Mouse (Mus musculus) spleen, adult 2 months (tissue): ENCODE measurements around the gene Casp3. TPM values are rescaled to one million over a fixed set of nuclear protein-coding genes. Genes with fewer than 3 reads are reported as not detected.

ENCODE experiments used
- DNase-seq, 2 experiments: peaks; one replicate each; pipeline versions ENCODE4 v3.0.0 to v3.0.0-alpha.2; 2012 to 2021; ENCODE audit warnings: low spot score in 2 of 2, low read depth in 1 of 2
- H3K27ac ChIP-seq: fragments of 200-500 bp; 2 replicates; pipeline ENCODE4 v1.5.1; 2012; ENCODE audit warnings: low read length, inconsistent platforms; ENCODE audit not compliant: insufficient read depth
- H3K27me3 ChIP-seq: fragments of 200-500 bp; 2 replicates; pipeline ENCODE4 v1.6.1; 2012; ENCODE audit warnings: mild to moderate bottlenecking, moderate library complexity, low read length, inconsistent platforms; ENCODE audit not compliant: control insufficient read depth, insufficient read depth
- H3K36me3 ChIP-seq: fragments of 200-500 bp; 2 replicates; pipeline ENCODE4 v1.6.1; 2012; ENCODE audit warnings: mild to moderate bottlenecking, low read length, inconsistent platforms; ENCODE audit not compliant: control insufficient read depth, insufficient read depth
- H3K4me1 ChIP-seq: fragments of 200-500 bp; 2 replicates; pipeline ENCODE4 v1.6.1; 2011; ENCODE audit warnings: inconsistent platforms; ENCODE audit not compliant: control insufficient read depth, insufficient read depth, insufficient read length
- H3K4me3 ChIP-seq: fragments of 200-500 bp; 2 replicates; pipeline ENCODE4 v1.5.1; 2011; ENCODE audit warnings: mild to moderate bottlenecking, inconsistent platforms; ENCODE audit not compliant: insufficient read depth, insufficient read length; ENCODE audit errors: extremely low read depth
- CTCF ChIP-seq: fragments of 200-500 bp; IDR thresholded peaks from 2 replicates; pipeline ENCODE4 v1.5.1; 2011; ENCODE audit warnings: mild to moderate bottlenecking, inconsistent platforms; ENCODE audit not compliant: insufficient read depth, insufficient read length, insufficient replicate concordance; ENCODE audit errors: extremely low read depth
- POLR2A ChIP-seq: fragments of 200-500 bp; IDR thresholded peaks from 2 replicates; pipeline ENCODE4 v1.6.1; 2011; ENCODE audit warnings: low read depth, low read length, inconsistent platforms
- WGBS: fragments of 180-500 bp; shearing (Covaris S2); methylation state at CpG from one replicate; pipeline ENCODE4 v1.1.7; 2018; 5-methylcytosine and 5-hydroxymethylcytosine counted together
- polyA plus RNA-seq: library from polyadenylated mRNA; depleted of rRNA; stranded (reverse); fragments of >200 nt; gene quantifications from 2 replicates; pipeline ENCODE4 v1.2.3, GENCODE M21; 2012

Gene Casp3
- polyA plus RNA-seq, 1 experiment = 5.0 TPM

- no peak for DNase-seq
- no peaks in the 10 kb centered on the region for H3K27me3 ChIP-seq
- H3K27ac ChIP-seq = no peak overlapping the region
- peaks cover 16% of the 10 kb centered on the region for H3K36me3 ChIP-seq
- H3K4me3 ChIP-seq = no peak overlapping the region
- no peak for TF ChIP-seq POLR2A
- no peak for TF ChIP-seq CTCF
- H3K4me1 ChIP-seq = no peaks in the 10 kb centered on the region
- 71% methylated on average over 10 of the region's 10 CpGs for WGBS
Measured at GRCm38 (mm10) chr8:46600959-46601707, 16.0 kb upstream of the Casp3 start.

- DNase-seq = no peak
- TF ChIP-seq POLR2A = no peak
- no peak for TF ChIP-seq CTCF
- 98% methylated on average over 5 of the region's 5 CpGs for WGBS
- no peak overlapping the region for H3K27ac ChIP-seq
- no peaks in the 10 kb centered on the region for H3K4me1 ChIP-seq
- no peak overlapping the region for H3K4me3 ChIP-seq
- H3K36me3 ChIP-seq = peaks cover 19% of the 10 kb centered on the region
- no peaks in the 10 kb centered on the region for H3K27me3 ChIP-seq
Measured at GRCm38 (mm10) chr8:46603587-46603986, 13.5 kb upstream of the Casp3 start.

GRCm38 (mm10) chr8:46606930-46607329 lies 10.2 kb upstream of the Casp3 start:
- no peak for TF ChIP-seq POLR2A
- no peak for TF ChIP-seq CTCF
- 93% methylated on average over 1 of the region's 1 CpGs for WGBS
- Histone ChIP-seq H3K36me3 (peaks cover 20% of the 10 kb centered on the region), H3K4me3 (no peak overlapping the region), H3K27me3 (no peaks in the 10 kb centered on the region), H3K27ac (no peak overlapping the region), H3K4me1 (no peaks in the 10 kb centered on the region)
- DNase-seq = no peak

GRCm38 (mm10) chr8:46611557-46611956 lies 5.5 kb upstream of the Casp3 start:
- Histone ChIP-seq H3K4me3 (no peak overlapping the region), H3K4me1 (no peaks in the 10 kb centered on the region), H3K27ac (no peak overlapping the region), H3K36me3 (peaks cover 12% of the 10 kb centered on the region; the same call in 1 of the 2 replicates), H3K27me3 (no peaks in the 10 kb centered on the region)
- no peak for DNase-seq
- WGBS = 91% methylated on average over 8 of the region's 8 CpGs
- TF ChIP-seq CTCF (no peak), POLR2A (no peak)

- 91% methylated on average over 4 of the region's 4 CpGs for WGBS
- TF ChIP-seq POLR2A = no peak
- TF ChIP-seq CTCF = no peak
- H3K27me3 ChIP-seq = no peaks in the 10 kb centered on the region
- H3K36me3 ChIP-seq = peaks cover 9% of the 10 kb centered on the region; the same call in 1 of the 2 replicates
- no peak overlapping the region for H3K4me3 ChIP-seq
- H3K4me1 ChIP-seq = no peaks in the 10 kb centered on the region
- no peak overlapping the region for H3K27ac ChIP-seq
- no peak for DNase-seq
Measured at GRCm38 (mm10) chr8:46612913-46613312, 4.2 kb upstream of the Casp3 start.

GRCm38 (mm10) chr8:46613377-46613776 lies 3.7 kb upstream of the Casp3 start:
- Histone ChIP-seq H3K36me3 (peaks cover 7% of the 10 kb centered on the region; the same call in 1 of the 2 replicates), H3K4me1 (peaks cover 3% of the 10 kb centered on the region; the same call in 1 of the 2 replicates), H3K27me3 (no peaks in the 10 kb centered on the region), H3K27ac (no peak overlapping the region), H3K4me3 (no peak overlapping the region)
- 93% methylated on average over 4 of the region's 4 CpGs for WGBS
- DNase-seq = no peak
- no peak for TF ChIP-seq POLR2A
- no peak for TF ChIP-seq CTCF

- H3K27me3 ChIP-seq = no peaks in the 10 kb centered on the region
- no peak overlapping the region for H3K4me3 ChIP-seq
- H3K27ac ChIP-seq = no peak overlapping the region
- no peak for DNase-seq
- WGBS = 62% methylated on average over 8 of the region's 8 CpGs
- peaks cover 3% of the 10 kb centered on the region; the same call in 1 of the 2 replicates for H3K4me1 ChIP-seq
- H3K36me3 ChIP-seq = no peaks in the 10 kb centered on the region; the same call in 1 of the 2 replicates
- TF ChIP-seq CTCF (no peak), POLR2A (no peak)
Measured at GRCm38 (mm10) chr8:46615936-46616335, 1.2 kb upstream of the Casp3 start.
